Mouse (Mus musculus) ZHBTc4 (cell line): Measurements from ENCODE around the gene Ndufb11.

Experiments used
- DNase-seq: peaks from one replicate; pipeline ENCODE4 v3.0.0-alpha.2; 2011; ENCODE audit warnings: low read depth, low spot score

The Ndufb11 gene

GRCm38 (mm10) chrX:20617176-20617902 lies at the start of gene Ndufb11, which contains the start of gene Rbm10:
Gene Ndufb11, minus strand, starts transcription at chrX:20617619.
Gene Rbm10, plus strand, starts transcription at chrX:20617503.
- DNase-seq, result peak; percentile 89

GRCm38 (mm10) chrX:20663444-20663790 lies 46.0 kb upstream of the Ndufb11 start:
- DNase-seq, result no peak

- DNase-seq, result peak; percentile 93
These were observed 45.5 kb upstream of the Ndufb11 start for GRCm38 (mm10) chrX:20662716-20663443.

GRCm38 (mm10) chrX:20662317-20662715 lies 44.9 kb upstream of the Ndufb11 start:
- DNase-seq, result no peak

GRCm38 (mm10) chrX:20658891-20659406 lies 41.5 kb upstream of the Ndufb11 start:
- peak; percentile 34 for DNase-seq

GRCm38 (mm10) chrX:20658026-20658652 lies 40.7 kb upstream of the Ndufb11 start, which contains the start of gene Uba1:
Gene Uba1, plus strand, starts transcription at chrX:20658326.
- DNase-seq, result peak; percentile 93

GRCm38 (mm10) chrX:20657593-20657992 lies 40.2 kb upstream of the Ndufb11 start:
- DNase-seq, result no peak

- no peak for DNase-seq
These were observed 27.4 kb upstream of the Ndufb11 start for GRCm38 (mm10) chrX:20644780-20645179.

GRCm38 (mm10) chrX:20638141-20638540 lies 20.7 kb upstream of the Ndufb11 start:
- DNase-seq, result no peak

- no peak for DNase-seq
These were observed 532 bp upstream of the Ndufb11 start for GRCm38 (mm10) chrX:20617903-20618399.

- no peak for DNase-seq
These were observed 601 bp downstream of the Ndufb11 start for GRCm38 (mm10) chrX:20616861-20617175.

- no peak for DNase-seq
These were observed 8.9 kb downstream of the Ndufb11 start for GRCm38 (mm10) chrX:20608500-20608899.

GRCm38 (mm10) chrX:20587968-20588367 lies 29.5 kb downstream of the Ndufb11 start:
- DNase-seq, result peak; percentile 4

- no peak for DNase-seq
These were observed 43.5 kb downstream of the Ndufb11 start for GRCm38 (mm10) chrX:20573927-20574326.

GRCm38 (mm10) chrX:20572683-20573082 lies 44.7 kb downstream of the Ndufb11 start:
- no peak for DNase-seq

- peak; percentile 8 for DNase-seq
These were observed 46.4 kb downstream of the Ndufb11 start for GRCm38 (mm10) chrX:20571024-20571423.
